Mouse (Mus musculus) left cerebral cortex, adult 6 months (tissue): Measurements from ENCODE around the gene Olfr1030. TPM values are rescaled to one million over a fixed set of nuclear protein-coding genes. Genes with fewer than 3 reads are reported as not detected.

Source experiments
- long read RNA-seq, 2 experiments: library from polyadenylated mRNA; unstranded; transcript quantifications; one replicate each; pipeline ENCODE4 v2.0.0; 2019 to 2020
- polyA plus RNA-seq: library from polyadenylated mRNA; unstranded; fragments of <200 nt; fragmentation: Nextera tagmentation; gene quantifications from 2 replicates; pipeline ENCODE4 v1.2.3, GENCODE M21; 2021

Olfr1030 gene
- polyA plus RNA-seq: not detected in 2 replicates
- long read RNA-seq, experiment 1: 0 reads
- long read RNA-seq, experiment 2: 0 reads

DNA sequence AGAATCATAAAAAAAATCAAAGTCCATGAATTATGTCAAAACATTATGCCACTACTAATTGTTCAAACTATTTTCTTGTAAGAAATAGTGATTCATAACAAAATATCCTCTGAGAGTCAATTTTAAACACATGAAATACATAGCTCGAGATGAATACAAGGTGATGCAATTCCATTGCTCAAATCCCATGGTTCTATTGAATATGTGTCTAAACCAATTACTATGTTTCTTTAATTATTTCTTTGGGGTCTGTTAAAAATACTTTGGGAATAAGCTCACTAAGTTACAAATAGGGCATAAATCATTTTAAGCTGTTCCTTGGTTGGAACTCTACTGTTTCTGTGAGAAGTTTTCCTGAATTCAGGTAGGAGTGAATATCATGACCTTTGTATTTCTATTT, at the start of gene Olfr1030:
TSS of gene Olfr1030 (plus strand) at position 301 of the 400 bp plus-strand sequence.

DNA sequence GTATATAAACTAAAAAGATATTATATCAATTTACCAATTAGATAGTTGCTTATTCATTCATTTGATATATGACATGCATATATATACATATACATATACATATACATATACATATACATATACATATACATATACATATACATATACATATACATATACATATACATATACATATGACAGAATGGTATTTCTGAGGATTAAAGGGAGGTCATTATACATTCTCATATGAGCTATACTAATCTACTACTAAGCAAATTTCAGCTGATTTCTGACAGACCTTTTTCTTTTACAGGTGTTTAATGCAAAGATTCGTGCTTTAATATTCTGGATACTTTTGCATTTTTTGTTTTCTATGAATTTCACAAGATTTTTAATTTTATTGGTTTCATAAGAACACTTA, 28.9 kb upstream of the Olfr1030 start, which contains the start of gene Olfr1028:
TSS of gene Olfr1028 (plus strand) at position 301 of the 400 bp plus-strand sequence.

DNA sequence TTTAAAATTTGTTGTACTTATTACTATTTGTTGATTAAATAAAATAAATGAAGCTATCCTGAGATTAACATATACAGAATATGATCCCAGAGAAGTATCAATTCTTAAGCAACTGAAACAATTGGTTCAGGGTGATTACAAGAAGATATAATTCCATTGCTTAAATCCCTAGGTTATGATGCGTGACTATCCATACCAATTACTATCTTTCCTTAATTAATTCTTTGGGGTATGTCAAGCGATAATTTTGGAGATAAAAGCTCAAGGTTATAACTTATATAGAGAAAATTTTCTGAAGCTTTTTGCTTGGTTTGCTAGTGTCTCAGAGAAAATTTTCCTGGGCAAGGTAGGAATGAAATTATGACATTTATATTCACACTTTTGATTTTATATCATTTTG, 5.5 kb upstream of the Olfr1030 start, which contains the start of gene Olfr1029:
TSS of gene Olfr1029 (plus strand) at position 301 of the 400 bp plus-strand sequence.

DNA sequence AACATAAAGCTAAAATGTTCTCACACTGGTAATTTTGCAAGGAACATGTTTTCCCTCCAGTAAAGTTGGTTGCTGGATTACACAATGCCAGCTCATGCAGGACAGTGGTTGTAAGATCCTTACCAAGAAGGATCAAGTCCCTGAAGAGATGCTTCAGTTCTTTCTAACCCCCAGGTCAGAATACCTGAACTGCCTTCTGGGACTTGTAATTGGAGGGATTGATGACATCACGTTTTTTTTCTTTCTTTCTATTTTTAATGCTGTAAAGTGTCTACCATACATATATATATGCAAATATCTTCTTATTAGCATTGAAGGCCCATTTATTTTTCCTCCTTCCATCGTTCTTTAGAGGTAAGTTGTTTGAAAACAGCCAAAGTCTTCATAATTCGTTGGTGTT, 10.9 kb downstream of the Olfr1030 start, which contains the start of gene Olfr1031:
TSS of gene Olfr1031 (plus strand) at position 301 of the 400 bp plus-strand sequence.

DNA sequence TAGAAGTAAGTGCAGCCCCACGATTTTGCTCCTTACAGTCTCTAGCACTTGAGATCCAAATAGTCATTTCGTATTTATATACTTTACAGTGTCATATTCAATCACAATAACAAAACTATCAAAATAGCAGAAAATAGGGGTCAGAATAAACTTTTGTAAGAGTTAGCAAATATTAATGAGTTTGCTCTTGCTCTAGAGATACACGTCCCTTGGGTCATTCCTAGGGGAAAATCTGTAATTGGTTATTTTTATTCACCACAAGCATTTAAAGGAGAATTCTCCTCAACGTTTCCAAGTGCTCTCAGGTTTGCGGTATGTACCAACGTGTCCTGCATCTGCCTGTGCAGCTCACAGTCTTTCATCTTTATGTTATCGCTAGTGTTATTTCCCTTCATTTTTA, 26.2 kb downstream of the Olfr1030 start, which contains the start of gene Olfr1032:
TSS of gene Olfr1032 (plus strand) at position 301 of the 400 bp plus-strand sequence.

DNA sequence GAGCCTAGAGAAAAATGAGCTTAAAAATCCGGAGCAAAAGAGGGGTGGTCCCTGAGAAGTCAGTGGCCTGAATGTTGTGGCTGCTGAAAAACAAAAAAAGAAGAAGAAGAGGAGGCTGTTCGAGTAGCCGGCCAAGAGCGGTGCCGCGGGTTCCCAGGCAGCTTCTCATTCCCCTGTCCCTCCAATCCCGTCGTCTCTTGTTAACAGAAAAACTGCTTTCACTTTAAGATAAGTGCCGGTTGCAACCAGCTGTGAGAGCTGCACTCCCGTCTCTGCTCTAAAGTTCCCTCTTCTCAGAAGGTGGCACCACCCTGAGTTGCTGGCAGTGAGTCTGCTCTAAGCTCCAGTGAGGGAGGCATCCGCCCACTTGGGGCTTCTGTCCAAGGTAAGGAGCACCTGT, 41.3 kb downstream of the Olfr1030 start, which contains the start of gene Olfr1033:
TSS of gene Olfr1033 (plus strand) at position 228 of the 400 bp plus-strand sequence.

Other genes starting within 250 kb of the Olfr1030 start
- not detected in 2 replicates for gene Olfr1012, start 216.5 kb upstream of the Olfr1030 start, polyA plus RNA-seq
- gene Olfr1013, start 212.2 kb upstream of the Olfr1030 start, polyA plus RNA-seq: not detected in 2 replicates
- gene Olfr1014, start 206.6 kb upstream of the Olfr1030 start, polyA plus RNA-seq: not detected in 2 replicates
- not detected in 2 replicates for gene Olfr1015, start 197.3 kb upstream of the Olfr1030 start, polyA plus RNA-seq
- not detected in 2 replicates for gene Olfr1016, start 176.7 kb upstream of the Olfr1030 start, polyA plus RNA-seq
- not detected in 2 replicates for gene Olfr1018, start 160.8 kb upstream of the Olfr1030 start, polyA plus RNA-seq
- gene Olfr1019, start 133.8 kb upstream of the Olfr1030 start, polyA plus RNA-seq: not detected in 2 replicates
- gene Olfr1020, start 132.2 kb upstream of the Olfr1030 start, polyA plus RNA-seq: not detected in 2 replicates
- gene Olfr1022, start 110.7 kb upstream of the Olfr1030 start, polyA plus RNA-seq: not detected in 2 replicates
- gene Olfr1023, start 93.6 kb upstream of the Olfr1030 start, polyA plus RNA-seq: not detected in 2 replicates
- gene Olfr1024, start 74.2 kb upstream of the Olfr1030 start, polyA plus RNA-seq: not detected in 2 replicates
- not detected in 2 replicates for gene Olfr1025-ps1, start 64.1 kb upstream of the Olfr1030 start, polyA plus RNA-seq
- gene Olfr1026, start 57.7 kb upstream of the Olfr1030 start, polyA plus RNA-seq: not detected in 2 replicates
- not detected in 2 replicates for gene Olfr1028, start 28.8 kb upstream of the Olfr1030 start, polyA plus RNA-seq
- not detected in 2 replicates for gene Olfr1029, start 5.4 kb upstream of the Olfr1030 start, polyA plus RNA-seq
- gene Olfr1031, start 11.0 kb downstream of the Olfr1030 start, polyA plus RNA-seq: not detected in 2 replicates
- gene Olfr1032, start 26.3 kb downstream of the Olfr1030 start, polyA plus RNA-seq: not detected in 2 replicates
- not detected in 2 replicates for gene Olfr1033, start 41.4 kb downstream of the Olfr1030 start, polyA plus RNA-seq
- not detected in 2 replicates for gene Olfr1034, start 66.6 kb downstream of the Olfr1030 start, polyA plus RNA-seq
- gene Olfr1036, start 94.7 kb downstream of the Olfr1030 start, polyA plus RNA-seq: not detected in 2 replicates
- gene Olfr1037, start 108.1 kb downstream of the Olfr1030 start, polyA plus RNA-seq: not detected in 2 replicates
- gene Olfr1039, start 156.7 kb downstream of the Olfr1030 start, polyA plus RNA-seq: not detected in 2 replicates
- not detected in 2 replicates for gene Olfr1040, start 167.5 kb downstream of the Olfr1030 start, polyA plus RNA-seq
- gene Olfr1042, start 182.6 kb downstream of the Olfr1030 start, polyA plus RNA-seq: not detected in 2 replicates
- not detected in 2 replicates for gene Olfr1043, start 188.2 kb downstream of the Olfr1030 start, polyA plus RNA-seq
- gene Olfr1044, start 198.5 kb downstream of the Olfr1030 start, polyA plus RNA-seq: not detected in 2 replicates
- not detected in 2 replicates for gene Olfr52, start 206.4 kb downstream of the Olfr1030 start, polyA plus RNA-seq
- not detected in 2 replicates for gene Olfr1045, start 223.7 kb downstream of the Olfr1030 start, polyA plus RNA-seq
- gene Olfr1046, start 240.0 kb downstream of the Olfr1030 start, polyA plus RNA-seq: not detected in 2 replicates